Mouse (Mus musculus) right cerebral cortex, adult 2 months (tissue): ENCODE data around the gene Siah2.
A peak's percentile ranks its signal among the peaks of the same experiment; 100 is the strongest.

Experiments
- DNase-seq, 2 experiments: peaks; one replicate each; pipeline ENCODE4 v3.0.0; 2021 to 2022; ENCODE audit warnings: low spot score in 2 of 2

Siah2 gene

GRCm38 (mm10) chr3:58663970-58664369 lies 28.2 kb downstream of the Siah2 start:
- no peak for DNase-seq

- DNase-seq = no peak
Measured at GRCm38 (mm10) chr3:58660636-58661035, 31.6 kb downstream of the Siah2 start.

- DNase-seq = peak in 1 of 2 experiments; percentile 24
Measured at GRCm38 (mm10) chr3:58657356-58657755, 34.8 kb downstream of the Siah2 start.

DNA sequence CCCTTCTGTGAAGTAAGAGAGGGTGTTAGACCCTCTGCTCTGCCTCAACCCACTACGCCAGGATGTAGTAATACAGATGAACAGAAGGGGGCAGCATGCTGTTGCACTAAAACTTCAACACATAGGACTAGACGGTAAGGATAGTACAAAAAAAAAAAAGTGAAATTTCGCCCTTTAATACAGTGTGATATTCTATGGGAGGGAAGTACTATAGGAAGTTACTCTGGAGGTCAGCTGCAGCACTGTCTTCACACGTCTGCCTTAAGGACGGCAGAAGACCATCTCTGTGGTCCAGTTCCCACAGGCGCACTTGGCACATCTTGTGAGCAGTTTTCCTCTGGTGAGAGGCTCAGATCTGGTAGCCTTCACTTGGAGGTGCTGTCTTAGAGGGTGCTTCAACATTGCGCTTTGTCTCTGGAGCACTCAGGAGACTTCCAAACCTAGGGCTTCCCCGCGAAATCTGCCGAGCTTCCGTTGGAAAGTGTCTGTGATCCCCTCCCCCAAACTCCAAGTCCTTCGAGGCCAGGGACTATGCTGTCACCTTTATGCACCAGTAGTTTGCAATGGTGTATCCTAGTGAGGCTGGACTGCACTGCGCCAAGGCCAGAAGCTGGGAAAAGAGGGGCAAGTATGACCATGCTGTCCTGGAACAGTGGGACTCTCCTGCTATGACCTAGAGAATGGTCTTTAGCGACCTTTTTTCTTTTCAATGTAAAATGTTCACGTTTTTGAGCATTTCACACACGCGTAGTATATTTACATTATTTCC lies 36.7 kb downstream of the Siah2 start:
- peak; percentile 66 to 81 for DNase-seq

DNA sequence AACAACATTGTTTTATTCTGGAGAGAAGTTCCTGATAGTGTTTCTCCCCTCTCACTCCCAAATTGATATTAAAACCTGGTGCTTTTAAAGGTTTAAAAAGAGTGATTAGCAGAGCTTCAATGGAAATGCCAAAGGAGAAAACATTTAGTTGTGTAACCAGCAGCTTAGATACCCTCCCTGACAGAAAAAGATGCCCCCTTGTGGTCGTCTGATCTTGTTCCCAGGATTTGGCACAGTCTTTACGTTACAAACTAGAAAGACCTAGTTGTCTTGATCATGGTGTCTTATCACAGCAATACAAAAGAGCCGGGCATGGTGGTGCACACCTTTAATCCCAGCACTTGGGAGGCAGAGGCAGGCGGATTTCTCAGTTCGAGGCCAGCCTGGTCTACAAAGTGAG lies 38.3 kb downstream of the Siah2 start:
- DNase-seq = peak in 1 of 2 experiments; percentile 18

DNA sequence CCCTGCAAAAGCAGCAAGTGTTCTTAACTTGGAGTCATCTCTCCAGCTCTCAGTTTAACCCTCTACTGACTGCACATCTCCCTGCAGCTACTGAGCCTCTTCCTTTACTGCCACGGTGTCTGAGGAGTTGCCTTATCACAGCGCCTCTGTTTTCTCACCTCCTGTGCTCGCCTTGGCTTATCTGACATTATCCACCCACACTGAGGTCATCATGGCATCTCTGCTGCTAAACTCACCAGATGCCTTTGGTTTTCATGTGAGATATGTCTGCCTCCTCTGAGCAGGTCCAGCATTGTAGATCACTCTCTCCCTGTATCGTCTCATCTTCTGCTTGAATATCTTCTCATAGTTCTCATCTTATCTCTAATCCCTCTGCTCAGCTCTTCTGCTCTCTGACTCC lies 41.9 kb downstream of the Siah2 start:
- DNase-seq = no peak

GRCm38 (mm10) chr3:58647179-58647578 lies 45.0 kb downstream of the Siah2 start:
- DNase-seq = no peak

- no peak for DNase-seq
Measured at GRCm38 (mm10) chr3:58646180-58646579, 46.0 kb downstream of the Siah2 start.

DNA sequence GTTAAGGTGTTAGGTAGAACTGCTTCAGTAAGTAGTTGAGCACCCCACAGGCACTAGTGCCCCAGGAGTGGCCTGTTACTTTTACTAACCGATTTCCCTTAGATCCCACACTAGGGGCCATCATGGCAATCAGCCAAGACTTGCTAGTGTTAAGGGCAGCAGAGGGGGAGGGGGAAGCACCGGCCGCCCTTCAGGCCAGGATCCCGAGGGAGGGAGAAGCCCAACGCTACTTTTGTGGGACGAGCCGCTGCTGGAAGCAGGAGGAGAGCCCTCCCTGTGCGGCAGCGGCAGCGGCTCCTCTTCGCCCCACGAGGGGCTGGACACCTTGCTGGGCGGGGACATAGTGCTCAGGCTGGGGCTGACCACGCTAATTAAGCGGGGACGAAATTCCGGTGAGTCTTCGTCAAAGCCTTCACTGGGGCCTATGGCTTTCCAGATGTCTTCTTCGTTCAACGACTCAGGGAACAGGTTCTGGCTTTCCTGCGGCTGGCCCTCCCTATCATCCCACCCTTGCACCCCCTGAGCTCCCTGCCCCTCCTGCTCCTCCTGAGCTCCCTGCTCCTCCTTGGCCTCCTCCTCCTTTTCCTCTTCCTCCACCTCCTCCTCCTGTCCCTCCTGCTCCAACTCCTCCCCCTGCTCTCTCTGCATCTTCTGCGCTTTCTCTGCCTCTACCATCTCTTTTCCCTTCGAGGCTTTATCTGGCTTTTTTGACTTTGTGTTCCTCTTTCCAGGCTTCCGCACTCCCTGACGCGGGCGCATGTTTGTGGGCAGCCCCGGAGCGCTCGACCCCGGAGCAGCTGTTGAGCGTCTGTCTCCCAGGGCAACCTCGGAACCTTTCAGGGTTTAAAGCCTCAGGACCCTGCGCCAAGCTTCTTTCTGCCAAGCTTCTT lies 55.5 kb downstream of the Siah2 start, which contains the start of gene Erich6:
Gene Erich6 (minus strand): TSS at position 802 of the 890 bp plus-strand sequence.
- DNase-seq = peak; percentile 20 to 22

DNA sequence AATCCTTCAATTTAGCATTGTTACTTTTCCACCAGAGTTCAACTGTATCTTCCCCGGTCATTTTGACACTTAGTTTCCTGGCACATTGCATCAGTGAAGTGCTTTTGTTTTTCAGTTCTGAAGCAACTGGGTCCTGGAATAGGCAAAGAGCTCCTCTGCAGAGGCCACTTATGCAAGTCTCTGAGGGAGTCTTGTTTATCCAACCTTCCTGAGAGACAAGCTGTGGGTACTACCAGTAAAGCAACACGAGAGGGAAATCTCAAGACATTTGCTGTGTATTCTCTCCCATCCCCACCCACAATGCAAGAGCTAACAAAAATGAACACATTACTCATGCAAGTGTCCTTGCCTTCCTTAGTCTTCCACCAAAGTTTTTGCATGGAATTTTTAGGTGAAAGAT lies 60.5 kb downstream of the Siah2 start:
- peak in 1 of 2 experiments; percentile 4 for DNase-seq

DNA sequence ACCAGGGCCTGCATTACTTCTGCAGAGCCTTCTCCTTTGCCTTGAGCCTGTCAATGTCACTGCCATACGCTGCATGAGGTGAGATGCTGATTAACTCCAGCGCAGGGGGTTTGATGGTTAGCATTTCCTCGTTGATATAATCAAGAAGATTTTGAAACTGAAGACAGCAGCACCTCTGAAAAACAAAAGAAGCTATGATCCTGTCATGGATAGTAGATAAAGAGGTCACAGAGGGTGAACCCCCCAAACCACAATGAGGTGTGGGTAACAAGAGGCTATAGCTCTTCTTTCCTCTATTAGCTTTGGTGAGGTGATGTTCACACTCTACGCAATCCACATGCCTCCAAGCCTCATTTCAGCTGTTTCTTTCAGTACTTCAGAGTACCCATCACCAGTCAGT lies 67.2 kb downstream of the Siah2 start:
- DNase-seq = no peak
